Mouse (Mus musculus): ENCODE results near the gene Gm9495. TPM values are rescaled to one million over a fixed set of nuclear protein-coding genes. Genes with fewer than 3 reads are reported as not detected.

Gene Gm9495
- polyA plus RNA-seq (2014; fragmentation: Illumina TruSeq; extraction: RNeasy Lipid Tissue Mini Kit (QIAGEN cat#74804); ENCODE audit: low read depth, low replicate concordance), result not detected

DNA sequence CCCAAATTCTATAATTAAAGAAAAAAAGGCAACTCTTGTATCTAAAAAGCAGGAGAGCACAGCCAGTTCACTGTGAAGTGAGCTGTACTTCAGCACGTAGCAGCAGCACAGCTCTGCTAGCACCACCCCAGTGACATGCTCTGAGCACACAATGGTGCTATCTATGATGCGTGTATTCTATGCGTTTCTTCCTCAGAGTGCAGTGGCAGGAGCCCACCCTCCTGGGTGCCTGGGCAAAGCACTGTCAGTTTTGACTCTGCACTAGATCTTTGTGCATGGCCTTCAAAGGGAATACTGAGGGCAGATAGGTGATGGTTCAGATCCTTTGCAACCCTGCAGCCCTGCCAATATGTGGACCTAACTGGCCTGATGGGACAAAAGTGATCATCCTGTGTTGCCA lies at the start of gene Gm9495:
Gene Gm9495, minus strand, starts transcription at position 101 of the 400 bp plus-strand sequence.

Other genes with a start within 250 kb of the Gm9495 start
- gene Zfp930, start 244.5 kb downstream of the Gm9495 start, polyA plus RNA-seq (2014; fragmentation: Illumina TruSeq; extraction: RNeasy Lipid Tissue Mini Kit (QIAGEN cat#74804); ENCODE audit: low read depth, low replicate concordance), result 24.3 TPM
- gene D130040H23Rik, start 182.5 kb downstream of the Gm9495 start, polyA plus RNA-seq (2014; fragmentation: Illumina TruSeq; extraction: RNeasy Lipid Tissue Mini Kit (QIAGEN cat#74804); ENCODE audit: low read depth, low replicate concordance), result 2.2 TPM
- not detected for gene Gm7697, start 69.4 kb upstream of the Gm9495 start, polyA plus RNA-seq (2014; fragmentation: Illumina TruSeq; extraction: RNeasy Lipid Tissue Mini Kit (QIAGEN cat#74804); ENCODE audit: low read depth, low replicate concordance)
- 17.1 TPM for gene Zfp868, start 172.0 kb upstream of the Gm9495 start, polyA plus RNA-seq (2014; fragmentation: Illumina TruSeq; extraction: RNeasy Lipid Tissue Mini Kit (QIAGEN cat#74804); ENCODE audit: low read depth, low replicate concordance)
- gene Zfp964, start 200.9 kb upstream of the Gm9495 start, polyA plus RNA-seq (2014; fragmentation: Illumina TruSeq; extraction: RNeasy Lipid Tissue Mini Kit (QIAGEN cat#74804); ENCODE audit: low read depth, low replicate concordance), result 3.2 TPM